Mouse (Mus musculus) liver, postnatal 0 days (tissue): Measurements from ENCODE around the gene Mpst.
A peak's percentile ranks its signal among the peaks of the same experiment; 100 is the strongest.

Experiments
- CTCF ChIP-seq: sonication (generic); IDR thresholded peaks from 2 replicates; pipeline ENCODE4 v1.5.1; 2016; ENCODE audit warnings: antibody characterized with exemption, low read depth
- EP300 ChIP-seq: IDR thresholded peaks from 2 replicates; pipeline ENCODE4 v1.6.1; 2016; ENCODE audit warnings: antibody characterized with exemption, low read depth, mild to moderate bottlenecking

- 0 out of 2 replicates have a peak, but pooled peaks have one; percentile 5 for TF ChIP-seq CTCF
- no peak for TF ChIP-seq EP300
These were observed 44.2 kb downstream of the Mpst start for GRCm38 (mm10) chr15:78450419-78450768.
